Mouse (Mus musculus) CH12.LX (cell line): Measurements from ENCODE around the gene Esm1. TPM values are rescaled to one million over a fixed set of nuclear protein-coding genes. Genes with fewer than 3 reads are reported as not detected.

Experiments used
- DNase-seq: peaks from one replicate; pipeline ENCODE4 v3.0.0-alpha.2; 2013; ENCODE audit errors: extremely low read depth
- H3K27ac ChIP-seq: 2 replicates; pipeline ENCODE4 v1.5.1; 2012; ENCODE audit warnings: low read depth, mild to moderate bottlenecking, control low read depth, moderate library complexity; ENCODE audit not compliant: insufficient read depth
- H3K27me3 ChIP-seq: replicated peaks from 2 replicates; pipeline ENCODE3; 2012; ENCODE audit warnings: inconsistent platforms
- H3K36me3 ChIP-seq, 2 experiments: replicated peaks in 1 of 2; 2 replicates each; pipeline versions ENCODE3 to v1.6.1; 2012; ENCODE audit warnings: inconsistent platforms in 1 of 2, low read length in 1 of 2, mild to moderate bottlenecking in 1 of 2, mixed read lengths in 1 of 2, moderate library complexity in 1 of 2; ENCODE audit not compliant: control insufficient read depth in 1 of 2, insufficient read depth in 1 of 2
- H3K4me1 ChIP-seq, 2 experiments: 2 replicates each; pipeline ENCODE4 v1.6.1; 2012; ENCODE audit warnings: inconsistent platforms in 1 of 2, moderate library complexity in 1 of 2; ENCODE audit not compliant: insufficient read depth in 2 of 2, control insufficient read depth in 1 of 2
- H3K4me2 ChIP-seq: 2 replicates; pipeline ENCODE4 v1.6.1; 2012; ENCODE audit warnings: low read depth, mild to moderate bottlenecking, control low read depth; ENCODE audit not compliant: poor library complexity, insufficient read depth, severe bottlenecking
- H3K4me3 ChIP-seq, 3 experiments: fragments of 150-350 bp in 1 of 3; sonication (generic) in 1 of 3; replicated peaks in 1 of 3; 2 replicates each; pipeline versions ENCODE3 to v1.5.1; 2011 to 2012; ENCODE audit warnings: low read depth in 2 of 3, low read length in 2 of 3, mild to moderate bottlenecking in 2 of 3, moderate library complexity in 2 of 3, control low read depth in 1 of 3, improper control_type of control experiment in 1 of 3, inconsistent platforms in 1 of 3, mixed read lengths in 1 of 3; ENCODE audit not compliant: poor library complexity in 1 of 3
- H3K79me2 ChIP-seq: replicated peaks from 2 replicates; pipeline ENCODE4 v1.6.1; 2012; ENCODE audit warnings: mild to moderate bottlenecking, moderate library complexity; ENCODE audit not compliant: control insufficient read depth, poor library complexity, insufficient read depth, severe bottlenecking; ENCODE audit errors: extremely low read depth
- H3K9ac ChIP-seq: 2 replicates; pipeline ENCODE4 v1.6.1; 2012; ENCODE audit warnings: low read depth, mild to moderate bottlenecking, control low read depth, moderate library complexity; ENCODE audit not compliant: insufficient read depth
- H3K9me3 ChIP-seq: replicated peaks from 2 replicates; pipeline ENCODE3; 2012; ENCODE audit warnings: low read length, inconsistent platforms, mixed read lengths
- BHLHE40 ChIP-seq: IDR thresholded peaks from 2 replicates; pipeline ENCODE4 v1.6.1; 2011; ENCODE audit warnings: mild to moderate bottlenecking, low read depth, low read length, improper control_type of control experiment
- CHD1 ChIP-seq: IDR thresholded peaks from 2 replicates; pipeline ENCODE4 v1.6.1; 2012; ENCODE audit warnings: low read depth, low read length, improper control_type of control experiment, inconsistent platforms
- CHD2 ChIP-seq: IDR thresholded peaks from 2 replicates; pipeline ENCODE4 v1.6.1; 2011; ENCODE audit warnings: low read length, improper control_type of control experiment
- CTCF ChIP-seq, 2 experiments: IDR thresholded peaks in 1 of 2; conservative IDR thresholded peaks in 1 of 2; 2 replicates each; pipeline ENCODE4 v1.5.1; 2011 to 2012; ENCODE audit warnings: low read depth in 2 of 2, low read length in 2 of 2, improper control_type of control experiment in 1 of 2, inconsistent platforms in 1 of 2, mild to moderate bottlenecking in 1 of 2, moderate library complexity in 1 of 2
- EP300 ChIP-seq: IDR thresholded peaks from 2 replicates; pipeline ENCODE4 v1.6.1; 2011; ENCODE audit warnings: low read length, improper control_type of control experiment
- IRF4 ChIP-seq: IDR thresholded peaks from 2 replicates; pipeline ENCODE4 v1.6.1; 2014; ENCODE audit warnings: low read depth, mild to moderate bottlenecking, inconsistent platforms, low read length, improper control_type of control experiment
- JUN ChIP-seq: IDR thresholded peaks from 2 replicates; pipeline ENCODE4 v1.6.1; 2011; ENCODE audit warnings: low read depth, mild to moderate bottlenecking, low read length, improper control_type of control experiment, moderate library complexity; ENCODE audit not compliant: insufficient read depth
- JUND ChIP-seq: conservative IDR thresholded peaks from 2 replicates; pipeline ENCODE4 v1.6.1; 2011; ENCODE audit warnings: low read depth, low read length, improper control_type of control experiment
- KAT2A ChIP-seq: IDR thresholded peaks from 2 replicates; pipeline ENCODE4 v1.6.1; 2012; ENCODE audit warnings: low read length, improper control_type of control experiment, inconsistent platforms; ENCODE audit not compliant: insufficient replicate concordance
- MAFK ChIP-seq: IDR thresholded peaks from 2 replicates; pipeline ENCODE4 v1.6.1; 2011; ENCODE audit warnings: low read length, improper control_type of control experiment; ENCODE audit not compliant: insufficient replicate concordance
- MEF2A ChIP-seq: IDR thresholded peaks from 2 replicates; pipeline ENCODE4 v1.6.1; 2014; ENCODE audit warnings: low read depth, mild to moderate bottlenecking, inconsistent platforms, low read length, improper control_type of control experiment, borderline replicate concordance
- MXI1 ChIP-seq: IDR thresholded peaks from 2 replicates; pipeline ENCODE4 v1.6.1; 2011; ENCODE audit warnings: mild to moderate bottlenecking, low read depth, low read length, improper control_type of control experiment
- NELFE ChIP-seq: IDR thresholded peaks from 2 replicates; pipeline ENCODE4 v1.6.1; 2011; ENCODE audit warnings: low read depth, low read length, improper control_type of control experiment
- NRF1 ChIP-seq: IDR thresholded peaks from 2 replicates; pipeline ENCODE4 v1.6.1; 2014; ENCODE audit warnings: low read depth, mild to moderate bottlenecking, inconsistent platforms, low read length, improper control_type of control experiment, moderate library complexity
- PAX5 ChIP-seq: IDR thresholded peaks from 2 replicates; pipeline ENCODE4 v1.6.1; 2012; ENCODE audit warnings: low read length, inconsistent platforms, mixed read lengths
- RAD21 ChIP-seq: IDR thresholded peaks from 2 replicates; pipeline ENCODE4 v1.6.1; 2011; ENCODE audit warnings: low read depth, mild to moderate bottlenecking, low read length, improper control_type of control experiment, moderate library complexity
- RCOR1 ChIP-seq: conservative IDR thresholded peaks from 2 replicates; pipeline ENCODE4 v1.6.1; 2012; ENCODE audit warnings: low read depth, mild to moderate bottlenecking, inconsistent platforms, low read length, improper control_type of control experiment
- SIN3A ChIP-seq: IDR thresholded peaks from 2 replicates; pipeline ENCODE4 v1.6.1; 2012; ENCODE audit warnings: low read length, improper control_type of control experiment, inconsistent platforms
- SMC3 ChIP-seq: IDR thresholded peaks from 2 replicates; pipeline ENCODE4 v1.6.1; 2011; ENCODE audit warnings: low read depth, low read length, improper control_type of control experiment
- USF1 ChIP-seq: IDR thresholded peaks from 2 replicates; pipeline ENCODE4 v1.6.1; 2014; ENCODE audit warnings: low read depth, mild to moderate bottlenecking, inconsistent platforms, low read length, improper control_type of control experiment
- ZC3H11A ChIP-seq: IDR thresholded peaks from 2 replicates; pipeline ENCODE4 v1.6.1; 2012; ENCODE audit warnings: low read depth, mild to moderate bottlenecking, inconsistent platforms, low read length, improper control_type of control experiment
- ZMIZ1 ChIP-seq: IDR thresholded peaks from 2 replicates; pipeline ENCODE4 v1.6.1; 2012; ENCODE audit warnings: low read depth, mild to moderate bottlenecking, inconsistent platforms, low read length, improper control_type of control experiment
- ZNF384 ChIP-seq: IDR thresholded peaks from 2 replicates; pipeline ENCODE4 v1.6.1; 2012; ENCODE audit warnings: low read depth, low read length, improper control_type of control experiment, inconsistent platforms
- dilution Hi-C: fragments of 300-500 bp; cut with MboI; formaldehyde crosslinking; loops from 2 replicates; pipeline ENCODE4 v1.14.3; 2020; ENCODE audit warnings: low sequenced_read_pairs; ENCODE audit not compliant: extremely low pct_unique_long_range_greater_than_20kb, extremely low pct_ligation_motif_present
- in situ Hi-C: fragments of 300-500 bp; cut with MboI; formaldehyde crosslinking; loops from 3 replicates; pipeline ENCODE4 v1.14.3; 2019; ENCODE audit warnings: low sequenced_read_pairs, low pct_ligation_motif_present, low pct_unique_long_range_greater_than_20kb, mixed read lengths
- polyA plus RNA-seq: library from polyadenylated mRNA; unstranded; fragments of >175 nt; gene quantifications from 2 replicates; pipeline ENCODE4 v1.2.1, GENCODE M21; 2012; ENCODE audit warnings: low read depth; ENCODE audit not compliant: insufficient read length
- total RNA-seq, 2 experiments: library from RNA; depleted of rRNA; stranded (reverse); fragments of 300-350 nt in 1 of 2; fragments of >200 nt in 1 of 2; gene quantifications; 2 replicates each; pipeline ENCODE4 v1.2.3; 2012 to 2014

Gene Esm1
- total and polyA plus RNA-seq, 3 experiments: 0.13 TPM; not detected in 2

- H3K27me3 ChIP-seq: no peaks in the 10 kb centered on the region
- no peak overlapping the region for H3K4me2 ChIP-seq
- no peaks in the 10 kb centered on the region for H3K4me1 ChIP-seq
- no peaks in the 10 kb centered on the region for H3K36me3 ChIP-seq
- H3K9ac ChIP-seq: no peak overlapping the region
- dilution Hi-C loops: no loop called here
- no peak for TF ChIP-seq CHD1
- peak; percentile 42 to 63; a peak in 3 of 4 replicates for TF ChIP-seq CTCF (conservative IDR thresholded peaks at IDR 0.05 in 1 of 2, IDR thresholded peaks at IDR 0.05 in 1 of 2; ENCODE audit: low read depth in 2 of 2, low read length in 2 of 2)
- TF ChIP-seq RAD21: peak; percentile 43
- TF ChIP-seq ZNF384: no peak
- TF ChIP-seq MEF2A: no peak
- TF ChIP-seq CHD2: no peak
- TF ChIP-seq USF1: no peak
- TF ChIP-seq EP300: no peak
- TF ChIP-seq SMC3: peak; percentile 48
- no peak overlapping the region for H3K27ac ChIP-seq
- DNase-seq: no peak
- in situ Hi-C loops: no loop called here
- H3K4me3 ChIP-seq: no peak overlapping the region
- H3K9me3 ChIP-seq: no peaks in the 10 kb centered on the region
- no peaks in the 10 kb centered on the region for H3K79me2 ChIP-seq
These were observed 47.7 kb downstream of the Esm1 start for GRCm38 (mm10) chr13:113257190-113257589.

- no peak overlapping the region for H3K27ac ChIP-seq
- no peaks in the 10 kb centered on the region for H3K36me3 ChIP-seq
- TF ChIP-seq IRF4 (no peak), ZMIZ1 (no peak), MXI1 (no peak), JUND (no peak), MAFK (no peak), ZC3H11A (no peak), EP300 (no peak), NELFE (no peak)
- H3K9ac ChIP-seq: no peak overlapping the region
- dilution Hi-C loops (no loop called here), in situ Hi-C loops (no loop called here)
- H3K27me3 ChIP-seq: no peaks in the 10 kb centered on the region
- H3K4me3 ChIP-seq: no peak overlapping the region
- H3K4me1 ChIP-seq: no peaks in the 10 kb centered on the region
- H3K79me2 ChIP-seq: no peaks in the 10 kb centered on the region
- H3K9me3 ChIP-seq: no peaks in the 10 kb centered on the region
- no peak for DNase-seq
- H3K4me2 ChIP-seq: no peak overlapping the region
These were observed 49.8 kb downstream of the Esm1 start for GRCm38 (mm10) chr13:113259237-113259636.

- H3K36me3 ChIP-seq: no peaks in the 10 kb centered on the region
- in situ Hi-C loops (loop anchor here (10.0 kb wide), 1 partner anchor 218 kb away; the partner anchor contains the start of gene Gpx8), dilution Hi-C loops (no loop called here)
- H3K27ac ChIP-seq: no peak overlapping the region
- no peak overlapping the region for H3K9ac ChIP-seq
- no peak overlapping the region for H3K4me2 ChIP-seq
- H3K4me1 ChIP-seq: no peaks in the 10 kb centered on the region
- H3K9me3 ChIP-seq: no peaks in the 10 kb centered on the region
- DNase-seq: no peak
- H3K4me3 ChIP-seq: no peak overlapping the region
- H3K27me3 ChIP-seq: no peaks in the 10 kb centered on the region
- H3K79me2 ChIP-seq: no peaks in the 10 kb centered on the region
- TF ChIP-seq NELFE: no peak
- no peak for TF ChIP-seq CTCF (conservative IDR thresholded peaks at IDR 0.05 in 1 of 2, IDR thresholded peaks at IDR 0.05 in 1 of 2; ENCODE audit: low read depth in 2 of 2, low read length in 2 of 2)
- no peak for TF ChIP-seq ZNF384
- no peak for TF ChIP-seq MEF2A
- no peak for TF ChIP-seq IRF4
- TF ChIP-seq NRF1: no peak
- TF ChIP-seq KAT2A: no peak
- TF ChIP-seq EP300: no peak
- no peak for TF ChIP-seq RCOR1
- TF ChIP-seq JUN: no peak
- no peak for TF ChIP-seq MXI1
- TF ChIP-seq ZC3H11A: no peak
- no peak for TF ChIP-seq CHD1
- TF ChIP-seq PAX5: no peak
- no peak for TF ChIP-seq BHLHE40
- no peak for TF ChIP-seq JUND
- no peak for TF ChIP-seq SMC3
- TF ChIP-seq SIN3A: no peak
These were observed 53.4 kb downstream of the Esm1 start for GRCm38 (mm10) chr13:113262822-113263221.
